Mouse (Mus musculus) gastrocnemius, postnatal 4 days (tissue): ENCODE measurements around the gene Rpl14. TPM values are rescaled to one million over a fixed set of nuclear protein-coding genes. Genes with fewer than 3 reads are reported as not detected.
A peak's percentile ranks its signal among the peaks of the same experiment; 100 is the strongest.

Experiments
- DNase-seq, 2 experiments: peaks; one replicate each; pipeline ENCODE4 v3.0.0; 2021 to 2022; ENCODE audit warnings: low spot score in 2 of 2, mixed read lengths in 2 of 2
- total RNA-seq, 2 experiments: library from RNA; stranded (reverse); gene quantifications; 2 replicates each; pipeline ENCODE4 v1.2.3; 2021

The Rpl14 gene
- total RNA-seq, 2 experiments from 2014 or later = 689 to 696 TPM

GRCm38 (mm10) chr9:120602839-120603511 lies 31.7 kb downstream of the Rpl14 start:
- peak; percentile 86 to 89 for DNase-seq

GRCm38 (mm10) chr9:120603512-120603908 lies 32.3 kb downstream of the Rpl14 start:
- no peak for DNase-seq

GRCm38 (mm10) chr9:120603956-120604355 lies 32.7 kb downstream of the Rpl14 start:
- no peak for DNase-seq

GRCm38 (mm10) chr9:120611055-120611454 lies 39.8 kb downstream of the Rpl14 start:
- DNase-seq = peak in 1 of 2 experiments; percentile 4

DNA sequence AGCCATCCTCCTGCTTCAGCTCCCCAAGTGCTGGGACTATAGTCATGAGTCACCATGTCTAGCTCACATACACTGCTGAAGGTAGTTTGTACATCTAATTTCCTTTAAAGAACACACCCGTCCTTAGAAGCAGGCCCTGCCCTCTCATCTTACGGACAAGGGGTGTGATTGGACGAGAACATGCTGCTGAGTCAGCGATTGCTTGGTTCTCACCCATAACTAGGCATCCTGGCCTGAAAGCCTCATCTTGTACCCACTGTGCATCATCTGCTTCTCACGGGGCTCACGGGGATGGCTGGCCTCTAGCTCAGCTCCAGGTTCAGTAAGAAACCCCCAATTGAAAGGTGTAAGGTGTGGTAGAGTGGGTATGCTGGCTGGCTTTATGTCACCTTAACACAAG lies 42.8 kb downstream of the Rpl14 start:
- DNase-seq = no peak

- DNase-seq = no peak
These were observed 46.9 kb downstream of the Rpl14 start for GRCm38 (mm10) chr9:120618101-120618500.

DNA sequence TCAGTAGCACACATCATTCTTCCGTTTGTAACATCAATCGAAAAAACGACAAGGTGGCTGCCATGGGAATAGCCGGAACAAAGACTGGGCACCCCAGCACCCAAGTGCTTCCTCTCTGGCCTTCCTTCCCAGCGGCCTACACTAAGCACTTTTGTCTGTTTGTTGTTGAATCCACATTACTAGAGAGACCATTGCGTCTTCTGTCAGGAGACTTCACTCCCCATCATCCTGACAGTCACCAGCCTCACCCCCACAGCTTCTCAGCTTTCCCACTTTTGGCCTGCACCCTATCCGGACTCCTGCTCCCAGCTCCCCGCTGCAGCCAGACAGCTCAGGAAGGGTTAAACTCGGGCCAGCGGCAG lies 48.1 kb downstream of the Rpl14 start:
- DNase-seq = no peak

DNA sequence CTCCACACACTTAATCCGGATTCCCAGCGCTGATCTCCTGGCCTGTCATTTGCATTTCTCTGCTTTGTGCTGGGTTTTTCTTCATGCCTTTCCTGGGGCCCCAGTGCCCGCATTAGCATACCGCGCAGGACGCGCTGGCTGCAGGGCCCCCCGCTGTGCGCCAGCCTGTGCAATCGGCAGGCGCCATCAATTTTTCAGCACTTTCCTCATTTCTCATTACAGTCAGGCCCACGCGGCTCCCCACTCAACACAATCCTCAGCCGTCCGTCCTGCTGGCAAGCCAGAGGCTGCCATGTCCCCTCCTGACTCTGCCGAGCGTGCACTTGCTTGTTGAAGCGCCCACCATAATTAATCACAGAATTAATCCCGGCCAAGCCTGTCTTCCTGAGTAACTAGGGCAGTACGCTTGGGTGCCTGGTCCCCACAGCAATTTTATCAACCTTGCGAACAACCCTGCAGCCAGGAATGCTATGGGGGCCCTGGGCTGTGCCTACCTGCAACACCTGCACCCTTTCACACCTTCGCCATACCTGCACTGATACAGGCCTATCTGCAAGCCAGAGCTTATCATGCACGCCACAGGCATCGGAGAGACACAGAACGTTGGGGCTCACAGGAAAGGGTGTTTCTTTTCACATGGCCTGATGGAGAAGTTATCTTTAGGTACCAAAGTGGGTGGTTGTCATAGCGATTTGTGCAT lies 48.6 kb downstream of the Rpl14 start:
- DNase-seq = no peak

- no peak for DNase-seq
These were observed 49.1 kb downstream of the Rpl14 start for GRCm38 (mm10) chr9:120620409-120620745.

Other genes starting within 250 kb of the Rpl14 start
- 10 to 100 TPM; 47.9 to 50.9 TPM for gene Eif1b, start 79.2 kb upstream of the Rpl14 start, total RNA-seq
- gene Entpd3, start 31.6 kb upstream of the Rpl14 start, total RNA-seq = not detected